Mouse (Mus musculus): ENCODE results near the gene Ccl22. TPM values are rescaled to one million over a fixed set of nuclear protein-coding genes. Genes with fewer than 3 reads are reported as not detected.

The Ccl22 gene
- total RNA-seq, 1 experiment: 6.1 TPM

- TF ChIP-seq ZC3H11A (IDR thresholded peaks at IDR 0.05; ENCODE audit: borderline replicate concordance, low read depth, low read length) (no peak), MAFK (IDR thresholded peaks at IDR 0.05; ENCODE audit: insufficient read depth, low read depth, low read length) (no peak), ZNF384 (IDR thresholded peaks at IDR 0.05; ENCODE audit: low read depth, low read length) (no peak), CHD2 (IDR thresholded peaks at IDR 0.05; ENCODE audit: low read depth, low read length) (no peak), HCFC1 (IDR thresholded peaks at IDR 0.05; ENCODE audit: borderline replicate concordance, insufficient read depth, low read length) (no peak)
- in situ Hi-C loops (cut with MboI; ENCODE audit: low sequenced_read_pairs in 2 of 2, unreplicated experiment in 2 of 2): no loop called here
- no peak overlapping the region for H3K9ac ChIP-seq (ENCODE audit: insufficient read depth, low read depth, low read length, poor library complexity, severe bottlenecking)
- no peaks in the 10 kb centered on the region for H3K36me3 ChIP-seq (ENCODE audit: control insufficient read depth, insufficient read depth, low read length, poor library complexity, severe bottlenecking)
- H3K4me1 ChIP-seq (ENCODE audit: control insufficient read depth in 2 of 2, insufficient read depth in 2 of 2, low read length in 2 of 2, poor library complexity in 1 of 2): no peaks in the 10 kb centered on the region
- no peak overlapping the region for H3K27ac ChIP-seq (ENCODE audit: insufficient read depth, low read depth, low read length, poor library complexity, severe bottlenecking)
- DNase-seq (ENCODE audit: low read depth, low spot score): no peak
- no peak overlapping the region for H3K4me3 ChIP-seq (ENCODE audit: insufficient read depth in 1 of 2, low read depth in 1 of 2, low read length in 2 of 2, poor library complexity in 1 of 2, severe bottlenecking in 1 of 2)
- no peaks in the 10 kb centered on the region for H3K9me3 ChIP-seq (ENCODE audit: control insufficient read depth, insufficient read depth, low read depth, low read length)
Observed at GRCm38 (mm10) chr8:94744972-94745371, 418 bp upstream of the Ccl22 start.

GRCm38 (mm10) chr8:94746832-94747231 lies 1.4 kb downstream of the Ccl22 start:
- Histone ChIP-seq H3K4me3 (ENCODE audit: insufficient read depth in 1 of 2, low read depth in 1 of 2, low read length in 2 of 2, poor library complexity in 1 of 2, severe bottlenecking in 1 of 2) (no peak overlapping the region), H3K27ac (ENCODE audit: insufficient read depth, low read depth, low read length, poor library complexity, severe bottlenecking) (no peak overlapping the region), H3K36me3 (ENCODE audit: control insufficient read depth, insufficient read depth, low read length, poor library complexity, severe bottlenecking) (no peaks in the 10 kb centered on the region), H3K9me3 (ENCODE audit: control insufficient read depth, insufficient read depth, low read depth, low read length) (no peaks in the 10 kb centered on the region), H3K4me1 (ENCODE audit: control insufficient read depth in 2 of 2, insufficient read depth in 2 of 2, low read length in 2 of 2, poor library complexity in 1 of 2) (no peaks in the 10 kb centered on the region), H3K9ac (ENCODE audit: insufficient read depth, low read depth, low read length, poor library complexity, severe bottlenecking) (no peak overlapping the region)
- no peak for TF ChIP-seq ZC3H11A (IDR thresholded peaks at IDR 0.05; ENCODE audit: borderline replicate concordance, low read depth, low read length)
- no peak for TF ChIP-seq ZNF384 (IDR thresholded peaks at IDR 0.05; ENCODE audit: low read depth, low read length)
- TF ChIP-seq HCFC1 (IDR thresholded peaks at IDR 0.05; ENCODE audit: borderline replicate concordance, insufficient read depth, low read length): no peak
- TF ChIP-seq MAFK (IDR thresholded peaks at IDR 0.05; ENCODE audit: insufficient read depth, low read depth, low read length): no peak
- TF ChIP-seq CHD2 (IDR thresholded peaks at IDR 0.05; ENCODE audit: low read depth, low read length): no peak
- no peak for DNase-seq (ENCODE audit: low read depth, low spot score)
- in situ Hi-C loops (cut with MboI; ENCODE audit: low sequenced_read_pairs in 2 of 2, unreplicated experiment in 2 of 2): no loop called here

GRCm38 (mm10) chr8:94748363-94748762 lies 3.0 kb downstream of the Ccl22 start:
- no peak for DNase-seq (ENCODE audit: low read depth, low spot score)
- Histone ChIP-seq H3K4me1 (ENCODE audit: control insufficient read depth in 2 of 2, insufficient read depth in 2 of 2, low read length in 2 of 2, poor library complexity in 1 of 2) (no peaks in the 10 kb centered on the region), H3K9me3 (ENCODE audit: control insufficient read depth, insufficient read depth, low read depth, low read length) (no peaks in the 10 kb centered on the region), H3K4me3 (ENCODE audit: insufficient read depth in 1 of 2, low read depth in 1 of 2, low read length in 2 of 2, poor library complexity in 1 of 2, severe bottlenecking in 1 of 2) (no peak overlapping the region), H3K36me3 (ENCODE audit: control insufficient read depth, insufficient read depth, low read length, poor library complexity, severe bottlenecking) (no peaks in the 10 kb centered on the region), H3K9ac (ENCODE audit: insufficient read depth, low read depth, low read length, poor library complexity, severe bottlenecking) (no peak overlapping the region), H3K27ac (ENCODE audit: insufficient read depth, low read depth, low read length, poor library complexity, severe bottlenecking) (no peak overlapping the region)
- TF ChIP-seq ZC3H11A (IDR thresholded peaks at IDR 0.05; ENCODE audit: borderline replicate concordance, low read depth, low read length): no peak
- no peak for TF ChIP-seq ZNF384 (IDR thresholded peaks at IDR 0.05; ENCODE audit: low read depth, low read length)
- TF ChIP-seq MAFK (IDR thresholded peaks at IDR 0.05; ENCODE audit: insufficient read depth, low read depth, low read length): no peak
- TF ChIP-seq HCFC1 (IDR thresholded peaks at IDR 0.05; ENCODE audit: borderline replicate concordance, insufficient read depth, low read length): no peak
- TF ChIP-seq CHD2 (IDR thresholded peaks at IDR 0.05; ENCODE audit: low read depth, low read length): no peak
- in situ Hi-C loops (cut with MboI; ENCODE audit: low sequenced_read_pairs in 2 of 2, unreplicated experiment in 2 of 2): no loop called here

- H3K4me3 ChIP-seq (ENCODE audit: insufficient read depth in 1 of 2, low read depth in 1 of 2, low read length in 2 of 2, poor library complexity in 1 of 2, severe bottlenecking in 1 of 2): no peak overlapping the region
- in situ Hi-C loops (cut with MboI; ENCODE audit: low sequenced_read_pairs in 2 of 2, unreplicated experiment in 2 of 2): no loop called here
- H3K27ac ChIP-seq (ENCODE audit: insufficient read depth, low read depth, low read length, poor library complexity, severe bottlenecking): no peak overlapping the region
- H3K9me3 ChIP-seq (ENCODE audit: control insufficient read depth, insufficient read depth, low read depth, low read length): no peaks in the 10 kb centered on the region
- no peaks in the 10 kb centered on the region for H3K36me3 ChIP-seq (ENCODE audit: control insufficient read depth, insufficient read depth, low read length, poor library complexity, severe bottlenecking)
- H3K4me1 ChIP-seq (ENCODE audit: control insufficient read depth in 2 of 2, insufficient read depth in 2 of 2, low read length in 2 of 2, poor library complexity in 1 of 2): no peaks in the 10 kb centered on the region
- H3K9ac ChIP-seq (ENCODE audit: insufficient read depth, low read depth, low read length, poor library complexity, severe bottlenecking): no peak overlapping the region
- no peak for DNase-seq (ENCODE audit: low read depth, low spot score)
- no peak for TF ChIP-seq ZNF384 (IDR thresholded peaks at IDR 0.05; ENCODE audit: low read depth, low read length)
- TF ChIP-seq HCFC1 (IDR thresholded peaks at IDR 0.05; ENCODE audit: borderline replicate concordance, insufficient read depth, low read length): no peak
- TF ChIP-seq ZC3H11A (IDR thresholded peaks at IDR 0.05; ENCODE audit: borderline replicate concordance, low read depth, low read length): no peak
- no peak for TF ChIP-seq MAFK (IDR thresholded peaks at IDR 0.05; ENCODE audit: insufficient read depth, low read depth, low read length)
- TF ChIP-seq CHD2 (IDR thresholded peaks at IDR 0.05; ENCODE audit: low read depth, low read length): no peak
Observed at GRCm38 (mm10) chr8:94749942-94750341, 4.6 kb downstream of the Ccl22 start.

All from ES-E14 (cell line).